Mouse (Mus musculus) layer of hippocampus, adult 8-10 months (tissue): ENCODE data around the gene Barx1. TPM values are rescaled to one million over a fixed set of nuclear protein-coding genes. Genes with fewer than 3 reads are reported as not detected.

ENCODE experiments used
- DNase-seq, 2 experiments: peaks; one replicate each; pipeline ENCODE4 v3.0.0; 2022; ENCODE audit warnings: low spot score in 2 of 2
- total RNA-seq, 4 experiments: library from RNA; stranded (reverse); gene quantifications; 2 replicates each; pipeline ENCODE4 v1.2.4; 2022

Gene Barx1
- total RNA-seq, 4 experiments from 2014 or later = not detected

GRCm38 (mm10) chr13:48706385-48706951 is 43.7 kb downstream of the Barx1 start:
- DNase-seq = no peak

GRCm38 (mm10) chr13:48712675-48713074 is 49.9 kb downstream of the Barx1 start:
- DNase-seq = no peak

GRCm38 (mm10) chr13:48716075-48716474 is 53.3 kb downstream of the Barx1 start:
- DNase-seq = no peak

Other genes starting within 250 kb of the Barx1 start
- gene Zfp169, start 149.5 kb upstream of the Barx1 start, total RNA-seq = 10 to 100 TPM; 21.4 to 27.6 (median 23.2) TPM
- gene A830005F24Rik, start 149.4 kb upstream of the Barx1 start, total RNA-seq = 1 to 10 TPM; 1.2 to 3.4 (median 2.1) TPM
- gene Ptpdc1, start 37.3 kb upstream of the Barx1 start, total RNA-seq = 10 to 100 TPM; 33.7 to 36.7 (median 35.4) TPM
- gene Phf2, start 208.1 kb downstream of the Barx1 start, total RNA-seq = 10 to 100 TPM; 35.5 to 40.5 (median 37.5) TPM